Mouse (Mus musculus) kidney, postnatal 25 days (tissue): ENCODE data around the gene Commd9.
A peak's percentile ranks its signal among the peaks of the same experiment; 100 is the strongest.

Source experiments
- DNase-seq, 2 experiments: peaks; one replicate each; pipeline ENCODE4 v3.0.0; 2021; ENCODE audit warnings: mixed read lengths in 2 of 2

The Commd9 gene

GRCm38 (mm10) chr2:101885768-101886438 is at the start of gene Commd9:
TSS of gene Commd9 (plus strand) at chr2:101886247.
- peak; percentile 96 to 97 for DNase-seq

GRCm38 (mm10) chr2:101842756-101843155 is 43.3 kb upstream of the Commd9 start:
- no peak for DNase-seq

- no peak for DNase-seq
Observed at GRCm38 (mm10) chr2:101854792-101855191, 31.3 kb upstream of the Commd9 start.

GRCm38 (mm10) chr2:101856174-101856573 is 29.9 kb upstream of the Commd9 start:
- no peak for DNase-seq

GRCm38 (mm10) chr2:101860920-101861485 is 25.0 kb upstream of the Commd9 start:
- no peak for DNase-seq

- DNase-seq, result peak; percentile 43 to 59
Observed at GRCm38 (mm10) chr2:101862219-101863123, 23.6 kb upstream of the Commd9 start.

- DNase-seq, result no peak
Observed at GRCm38 (mm10) chr2:101868683-101869082, 17.4 kb upstream of the Commd9 start.

GRCm38 (mm10) chr2:101871179-101871578 is 14.9 kb upstream of the Commd9 start:
- DNase-seq, result peak in 1 of 2 experiments; percentile 68

GRCm38 (mm10) chr2:101881471-101882162 is 4.4 kb upstream of the Commd9 start:
- no peak for DNase-seq

- no peak for DNase-seq
Observed at GRCm38 (mm10) chr2:101882998-101883397, 3.0 kb upstream of the Commd9 start, which contains the start of gene Prr5l. TSS of gene Prr5l (minus strand) at chr2:101883027.

- peak in 1 of 2 experiments; percentile 18 for DNase-seq
Observed at GRCm38 (mm10) chr2:101884286-101884685, 1.8 kb upstream of the Commd9 start.

GRCm38 (mm10) chr2:101888886-101889285 is 2.8 kb downstream of the Commd9 start:
- DNase-seq, result no peak

GRCm38 (mm10) chr2:101891143-101891542 is 5.1 kb downstream of the Commd9 start:
- DNase-seq, result no peak

GRCm38 (mm10) chr2:101894126-101894525 is 8.1 kb downstream of the Commd9 start:
- peak; percentile 31 to 66 for DNase-seq

- no peak for DNase-seq
Observed at GRCm38 (mm10) chr2:101896425-101897204, 10.6 kb downstream of the Commd9 start.

- DNase-seq, result no peak
Observed at GRCm38 (mm10) chr2:101902196-101902595, 16.1 kb downstream of the Commd9 start.

- peak; percentile 84 to 92 for DNase-seq
Observed at GRCm38 (mm10) chr2:101905534-101906378, 19.7 kb downstream of the Commd9 start.

GRCm38 (mm10) chr2:101906379-101906690 is 20.3 kb downstream of the Commd9 start:
- DNase-seq, result no peak

- DNase-seq, result no peak
Observed at GRCm38 (mm10) chr2:101907386-101908022, 21.5 kb downstream of the Commd9 start.

- no peak for DNase-seq
Observed at GRCm38 (mm10) chr2:101908773-101909172, 22.7 kb downstream of the Commd9 start.
